Mouse (Mus musculus): Measurements from ENCODE around the gene Slc16a11.

The Slc16a11 gene

DNA sequence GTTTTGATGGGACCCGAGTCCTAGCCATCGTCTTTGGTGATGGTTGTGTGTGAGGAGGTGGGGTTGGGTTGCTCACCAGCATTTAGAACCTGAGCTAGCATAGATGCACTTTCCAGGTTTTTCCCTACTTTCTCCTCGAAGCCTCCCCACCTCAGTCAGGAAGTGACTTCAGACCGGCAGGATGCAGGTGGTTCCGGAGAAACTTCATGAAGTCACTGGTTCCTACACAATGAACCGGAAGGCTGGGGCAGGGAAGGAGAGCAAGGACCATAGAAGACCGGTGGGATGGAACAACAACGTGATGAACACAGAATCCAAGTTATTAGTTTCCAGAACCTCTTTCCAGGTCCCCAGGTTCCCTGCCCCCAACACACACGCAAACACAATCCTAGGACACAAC, 11.2 kb downstream of the Slc16a11 start:
- Histone ChIP-seq H3K9me3 (ENCODE audit: low read length) (no peaks in the 10 kb centered on the region), H3K27me3 (ENCODE audit: insufficient read depth, low read length) (peaks cover 70% of the 10 kb centered on the region), H3K4me3 (replicated peaks; ENCODE audit: low read length) (no peak overlapping the region), H3K36me3 (ENCODE audit: insufficient read depth, low read length) (peaks cover 29% of the 10 kb centered on the region), H3K4me1 (replicated peaks; ENCODE audit: low read depth, low read length) (peaks cover 88% of the 10 kb centered on the region)
- TF ChIP-seq NANOG (IDR thresholded peaks at IDR 0.05; ENCODE audit: borderline replicate concordance, low read length) (no peak), POU5F1 (IDR thresholded peaks at IDR 0.05; ENCODE audit: borderline replicate concordance, low read length) (no peak), CTCF (conservative IDR thresholded peaks at IDR 0.05; ENCODE audit: low read length) (no peak)

DNA sequence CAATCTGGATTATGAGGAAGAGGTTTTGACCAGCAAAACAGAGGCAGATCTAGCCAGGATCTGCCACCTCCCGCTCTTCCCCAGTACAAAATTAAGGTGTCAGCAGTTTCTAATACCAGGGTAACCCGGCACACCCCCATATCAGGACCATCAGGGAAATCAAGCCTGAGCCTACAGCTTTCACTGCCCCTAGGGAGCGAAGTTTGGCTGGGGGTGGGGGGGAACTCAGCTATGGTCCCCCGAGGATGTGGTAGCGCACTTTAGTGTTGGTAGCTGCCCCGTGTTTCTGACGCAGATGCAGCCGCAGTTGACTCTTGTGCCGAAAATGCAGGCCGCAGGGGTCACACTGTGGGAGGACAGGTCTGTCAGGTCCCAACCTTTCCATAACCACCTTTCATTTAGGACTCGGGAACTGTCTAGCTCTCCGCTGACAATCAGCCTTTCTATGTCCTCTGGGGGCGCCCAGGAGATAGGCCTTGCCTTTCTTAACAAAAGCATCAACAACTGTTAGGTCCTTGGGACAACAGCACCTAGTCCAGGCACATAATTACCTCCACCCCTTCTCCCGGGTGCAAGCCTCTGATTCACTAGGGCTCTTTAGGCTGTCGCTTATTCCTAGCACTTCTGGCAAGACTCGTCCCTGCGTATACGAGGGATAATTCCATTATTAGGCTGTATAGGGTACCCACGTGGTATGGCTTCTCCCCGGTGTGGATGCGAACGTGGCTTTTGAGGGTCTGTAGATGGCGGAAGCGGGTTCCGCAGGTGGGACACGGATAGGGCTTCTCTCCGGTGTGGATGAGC, 13.4 kb downstream of the Slc16a11 start:
- TF ChIP-seq POU5F1 (IDR thresholded peaks at IDR 0.05; ENCODE audit: borderline replicate concordance, low read length): no peak
- no peak for TF ChIP-seq CTCF (conservative IDR thresholded peaks at IDR 0.05; ENCODE audit: low read length)
- TF ChIP-seq NANOG (IDR thresholded peaks at IDR 0.05; ENCODE audit: borderline replicate concordance, low read length): no peak

DNA sequence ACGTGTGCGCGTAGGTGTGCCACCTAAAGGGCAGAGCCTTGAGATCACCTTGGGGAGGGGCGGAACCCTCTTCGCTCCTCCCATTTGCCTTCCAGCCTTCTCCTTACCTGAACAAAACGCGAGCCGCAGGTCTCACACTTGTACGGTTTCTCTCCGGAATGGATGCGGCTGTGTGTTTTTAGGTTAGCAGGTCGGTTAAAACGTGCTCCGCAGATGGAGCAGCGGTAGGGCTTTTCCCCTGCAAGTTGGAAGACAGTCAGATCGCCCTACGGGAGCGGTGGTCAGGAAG, 14.0 kb downstream of the Slc16a11 start:
- Histone ChIP-seq H3K9me3 (ENCODE audit: low read length) (no peaks in the 10 kb centered on the region), H3K4me1 (replicated peaks; ENCODE audit: low read depth, low read length) (peaks cover 88% of the 10 kb centered on the region), H3K4me3 (replicated peaks; ENCODE audit: low read length) (peak overlapping the region; percentile 66), H3K27me3 (ENCODE audit: insufficient read depth, low read length) (peaks cover 73% of the 10 kb centered on the region), H3K36me3 (ENCODE audit: insufficient read depth, low read length) (peaks cover 25% of the 10 kb centered on the region)
- TF ChIP-seq NANOG (IDR thresholded peaks at IDR 0.05; ENCODE audit: borderline replicate concordance, low read length) (no peak), POU5F1 (IDR thresholded peaks at IDR 0.05; ENCODE audit: borderline replicate concordance, low read length) (no peak), CTCF (conservative IDR thresholded peaks at IDR 0.05; ENCODE audit: low read length) (no peak)

More for the DNA sequence above, 13.4 kb downstream of the Slc16a11 start:
- peak overlapping the region; percentile 66 for H3K4me3 ChIP-seq (replicated peaks; ENCODE audit: low read length)
- peaks cover 88% of the 10 kb centered on the region for H3K4me1 ChIP-seq (replicated peaks; ENCODE audit: low read depth, low read length)
- H3K9me3 ChIP-seq (ENCODE audit: low read length): no peaks in the 10 kb centered on the region
- peaks cover 73% of the 10 kb centered on the region for H3K27me3 ChIP-seq (ENCODE audit: insufficient read depth, low read length)
- peaks cover 25% of the 10 kb centered on the region for H3K36me3 ChIP-seq (ENCODE audit: insufficient read depth, low read length)

DNA sequence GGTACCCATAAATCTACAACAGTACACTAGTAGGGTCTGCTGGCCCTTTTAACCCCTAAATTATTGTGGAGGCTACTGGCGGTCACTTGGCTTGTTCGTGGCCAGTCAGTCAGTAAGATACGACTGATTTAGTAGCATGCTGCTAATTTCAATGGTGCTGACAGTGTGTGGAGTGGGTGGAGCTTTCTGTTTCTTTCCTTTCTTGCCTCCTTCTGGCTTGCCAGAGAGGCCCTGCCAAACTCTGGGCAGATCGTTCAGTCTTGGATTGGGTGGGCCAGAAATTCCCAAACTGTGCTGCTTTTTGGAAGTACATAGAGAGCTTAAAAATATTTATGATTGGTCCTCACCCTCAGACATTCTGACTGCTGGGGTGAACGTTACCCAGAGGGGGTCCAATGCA, 14.6 kb downstream of the Slc16a11 start:
- Histone ChIP-seq H3K36me3 (ENCODE audit: insufficient read depth, low read length) (peaks cover 25% of the 10 kb centered on the region), H3K27me3 (ENCODE audit: insufficient read depth, low read length) (peaks cover 73% of the 10 kb centered on the region), H3K4me3 (replicated peaks; ENCODE audit: low read length) (peak overlapping the region; percentile 66), H3K9me3 (ENCODE audit: low read length) (no peaks in the 10 kb centered on the region), H3K4me1 (replicated peaks; ENCODE audit: low read depth, low read length) (peaks cover 88% of the 10 kb centered on the region)
- no peak for TF ChIP-seq NANOG (IDR thresholded peaks at IDR 0.05; ENCODE audit: borderline replicate concordance, low read length)

DNA sequence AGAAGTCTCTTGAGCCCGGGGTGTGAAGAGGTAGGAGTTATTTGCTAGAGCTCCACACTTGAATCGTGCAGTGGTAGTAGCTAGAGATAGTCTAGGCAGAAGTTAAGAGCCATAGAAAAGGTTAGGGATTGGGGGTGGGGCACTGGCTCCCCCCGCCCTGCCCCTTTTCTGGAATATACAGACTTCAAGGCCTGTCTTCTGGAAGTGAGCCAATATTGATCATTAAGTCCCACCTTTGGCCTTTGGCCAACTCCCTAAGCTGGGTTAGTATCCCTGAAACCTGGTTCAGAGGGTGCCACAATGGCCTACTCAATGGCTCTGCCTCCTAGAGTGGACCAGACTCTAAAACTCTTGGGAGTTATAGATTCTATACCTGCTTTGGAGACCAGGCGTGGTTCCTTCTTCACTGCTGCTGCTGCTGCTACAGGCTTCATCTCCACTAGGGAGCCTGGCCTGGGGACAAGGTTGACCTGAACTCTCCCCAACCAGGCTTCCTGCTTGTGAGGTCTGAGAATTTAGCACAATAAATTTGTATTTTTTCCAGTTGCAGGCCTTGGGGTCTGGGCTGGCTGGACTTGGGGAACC, 15.2 kb downstream of the Slc16a11 start:
- H3K36me3 ChIP-seq (ENCODE audit: insufficient read depth, low read length): peaks cover 22% of the 10 kb centered on the region
- 0 out of 2 replicates have a peak overlapping the region, but pooled peaks have one; percentile 79 for H3K4me3 ChIP-seq (replicated peaks; ENCODE audit: low read length)
- H3K27me3 ChIP-seq (ENCODE audit: insufficient read depth, low read length): peaks cover 70% of the 10 kb centered on the region
- TF ChIP-seq NANOG (IDR thresholded peaks at IDR 0.05; ENCODE audit: borderline replicate concordance, low read length) (no peak), CTCF (conservative IDR thresholded peaks at IDR 0.05; ENCODE audit: low read length) (no peak), POU5F1 (IDR thresholded peaks at IDR 0.05; ENCODE audit: borderline replicate concordance, low read length) (no peak)
- peaks cover 88% of the 10 kb centered on the region for H3K4me1 ChIP-seq (replicated peaks; ENCODE audit: low read depth, low read length)
- H3K9me3 ChIP-seq (ENCODE audit: low read length): no peaks in the 10 kb centered on the region

DNA sequence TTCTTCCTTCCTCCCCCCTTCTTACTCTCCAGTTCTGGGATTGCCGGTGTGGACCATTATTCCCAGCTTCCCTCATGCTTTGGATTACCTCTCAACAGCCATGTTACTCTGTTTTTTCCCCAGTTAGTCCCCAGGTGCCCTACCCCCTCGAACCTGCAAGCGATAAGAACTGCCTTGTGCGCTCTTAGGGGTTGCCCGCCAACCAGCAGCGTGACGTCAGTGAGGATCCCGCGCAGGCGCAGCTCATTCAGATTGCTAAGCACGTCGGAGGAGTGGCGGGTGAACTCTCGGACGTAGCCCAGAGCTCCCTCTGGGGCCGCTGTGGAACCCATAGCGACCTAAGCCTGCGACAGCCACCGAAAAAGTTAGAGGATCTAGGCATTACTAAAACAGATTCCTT, 16.3 kb downstream of the Slc16a11 start:
- peak overlapping the region; percentile 79 for H3K4me3 ChIP-seq (replicated peaks; ENCODE audit: low read length)
- H3K27me3 ChIP-seq (ENCODE audit: insufficient read depth, low read length): peaks cover 65% of the 10 kb centered on the region
- no peak for TF ChIP-seq NANOG (IDR thresholded peaks at IDR 0.05; ENCODE audit: borderline replicate concordance, low read length)
- TF ChIP-seq POU5F1 (IDR thresholded peaks at IDR 0.05; ENCODE audit: borderline replicate concordance, low read length): no peak
- TF ChIP-seq CTCF (conservative IDR thresholded peaks at IDR 0.05; ENCODE audit: low read length): no peak
- H3K4me1 ChIP-seq (replicated peaks; ENCODE audit: low read depth, low read length): peaks cover 90% of the 10 kb centered on the region
- H3K36me3 ChIP-seq (ENCODE audit: insufficient read depth, low read length): peaks cover 15% of the 10 kb centered on the region
- H3K9me3 ChIP-seq (ENCODE audit: low read length): no peaks in the 10 kb centered on the region

DNA sequence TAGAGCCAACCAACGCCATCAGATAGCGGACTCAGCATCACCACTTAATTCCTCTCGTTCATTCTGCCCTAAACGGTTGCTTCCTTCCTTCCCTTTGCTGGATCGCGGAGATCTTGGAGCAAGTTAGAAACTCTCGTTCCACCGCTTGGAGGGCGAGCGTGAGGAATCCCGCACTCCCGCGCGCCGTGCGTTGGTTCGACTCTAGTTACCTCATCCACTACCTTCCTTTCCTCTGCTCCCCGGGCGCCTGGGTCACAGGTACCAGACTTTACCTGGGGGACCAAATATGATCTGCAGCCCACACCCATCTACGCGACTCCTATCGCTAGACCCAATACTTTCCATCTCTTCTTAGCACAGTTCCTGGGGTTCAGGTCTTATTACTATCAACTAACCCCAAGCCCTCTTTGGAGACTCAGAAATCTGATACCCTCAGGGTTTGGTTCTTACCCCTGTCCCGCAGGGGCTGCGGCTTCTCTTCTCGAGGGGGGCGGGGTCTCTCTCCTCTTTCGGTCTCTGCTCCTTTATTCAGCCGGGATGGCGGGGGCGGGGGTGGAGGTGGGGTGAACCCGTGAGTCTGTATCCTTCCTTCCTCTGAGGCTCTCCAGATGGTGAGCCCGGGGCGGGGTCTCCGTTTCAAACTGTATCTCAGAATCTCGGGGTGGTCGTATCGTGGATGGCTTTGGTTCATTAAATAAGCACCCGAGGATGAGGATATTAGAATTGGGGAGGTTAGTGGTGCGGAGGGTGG, 16.9 kb downstream of the Slc16a11 start, which contains the start of gene Bcl6b:
TSS of gene Bcl6b (minus strand) at position 539 of the 751 bp plus-strand sequence.
- Histone ChIP-seq H3K27me3 (ENCODE audit: insufficient read depth, low read length) (peaks cover 59% of the 10 kb centered on the region), H3K36me3 (ENCODE audit: insufficient read depth, low read length) (peaks cover 12% of the 10 kb centered on the region), H3K4me1 (replicated peaks; ENCODE audit: low read depth, low read length) (peaks cover 92% of the 10 kb centered on the region), H3K4me3 (replicated peaks; ENCODE audit: low read length) (peak within 1 kb of the TSS; percentile 79), H3K9me3 (ENCODE audit: low read length) (no peaks in the 10 kb centered on the region)
- TF ChIP-seq POU5F1 (IDR thresholded peaks at IDR 0.05; ENCODE audit: borderline replicate concordance, low read length) (no peak), NANOG (IDR thresholded peaks at IDR 0.05; ENCODE audit: borderline replicate concordance, low read length) (no peak), CTCF (conservative IDR thresholded peaks at IDR 0.05; ENCODE audit: low read length) (no peak)

DNA sequence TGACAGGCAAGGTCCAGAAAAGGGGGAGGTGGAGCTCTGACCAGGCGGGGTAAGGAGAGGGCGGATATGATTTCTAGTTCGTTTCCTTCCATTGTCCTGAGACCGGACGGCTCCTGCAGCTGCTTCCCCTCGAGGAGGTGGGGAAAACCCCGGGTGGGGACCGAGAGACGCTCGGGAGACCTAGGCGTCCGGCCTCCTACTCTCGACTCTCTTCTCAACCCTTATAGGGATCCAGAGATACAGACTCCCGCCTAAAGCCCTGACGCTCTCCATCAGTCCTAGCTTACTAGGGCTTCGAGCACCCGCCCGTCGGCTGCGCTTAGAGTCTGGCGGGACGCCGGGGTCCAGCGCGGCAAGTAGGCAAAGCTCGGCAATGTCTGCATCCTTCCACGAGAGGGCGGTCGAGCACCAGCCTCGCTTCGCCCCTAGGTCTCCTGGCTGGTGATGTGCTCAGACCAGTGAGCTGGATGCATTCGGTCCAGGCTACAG, 17.7 kb downstream of the Slc16a11 start:
- H3K36me3 ChIP-seq (ENCODE audit: insufficient read depth, low read length): peaks cover 12% of the 10 kb centered on the region
- no peak for TF ChIP-seq POU5F1 (IDR thresholded peaks at IDR 0.05; ENCODE audit: borderline replicate concordance, low read length)
- peak; percentile 83 for TF ChIP-seq CTCF (conservative IDR thresholded peaks at IDR 0.05; ENCODE audit: low read length)
- no peak for TF ChIP-seq NANOG (IDR thresholded peaks at IDR 0.05; ENCODE audit: borderline replicate concordance, low read length)
- H3K4me3 ChIP-seq (replicated peaks; ENCODE audit: low read length): peak overlapping the region; percentile 79
- H3K9me3 ChIP-seq (ENCODE audit: low read length): no peaks in the 10 kb centered on the region
- peaks cover 98% of the 10 kb centered on the region for H3K4me1 ChIP-seq (replicated peaks; ENCODE audit: low read depth, low read length)
- peaks cover 50% of the 10 kb centered on the region for H3K27me3 ChIP-seq (ENCODE audit: insufficient read depth, low read length)
